Mouse (Mus musculus): ENCODE data around the gene Olfr1032. TPM values are rescaled to one million over a fixed set of nuclear protein-coding genes. Genes with fewer than 3 reads are reported as not detected.
"Not testable (repeated sequence)": the region's sequence is repeated elsewhere in the genome, so short reads cannot be mapped to it uniquely, and the experiment has no call there.

Olfr1032 gene
- not detected for total RNA-seq (2022)

GRCm38 (mm10) chr2:86005240-86005639 is at the start of gene Olfr1032:
TSS of gene Olfr1032 (plus strand) at chr2:86005540.
- DNase-seq (ENCODE audit: low spot score in 2 of 2): no peak

DNA sequence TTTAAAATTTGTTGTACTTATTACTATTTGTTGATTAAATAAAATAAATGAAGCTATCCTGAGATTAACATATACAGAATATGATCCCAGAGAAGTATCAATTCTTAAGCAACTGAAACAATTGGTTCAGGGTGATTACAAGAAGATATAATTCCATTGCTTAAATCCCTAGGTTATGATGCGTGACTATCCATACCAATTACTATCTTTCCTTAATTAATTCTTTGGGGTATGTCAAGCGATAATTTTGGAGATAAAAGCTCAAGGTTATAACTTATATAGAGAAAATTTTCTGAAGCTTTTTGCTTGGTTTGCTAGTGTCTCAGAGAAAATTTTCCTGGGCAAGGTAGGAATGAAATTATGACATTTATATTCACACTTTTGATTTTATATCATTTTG is 31.7 kb upstream of the Olfr1032 start, which contains the start of gene Olfr1029:
TSS of gene Olfr1029 (plus strand) at position 301 of the 400 bp plus-strand sequence.
- DNase-seq (ENCODE audit: low spot score in 2 of 2): no peak

DNA sequence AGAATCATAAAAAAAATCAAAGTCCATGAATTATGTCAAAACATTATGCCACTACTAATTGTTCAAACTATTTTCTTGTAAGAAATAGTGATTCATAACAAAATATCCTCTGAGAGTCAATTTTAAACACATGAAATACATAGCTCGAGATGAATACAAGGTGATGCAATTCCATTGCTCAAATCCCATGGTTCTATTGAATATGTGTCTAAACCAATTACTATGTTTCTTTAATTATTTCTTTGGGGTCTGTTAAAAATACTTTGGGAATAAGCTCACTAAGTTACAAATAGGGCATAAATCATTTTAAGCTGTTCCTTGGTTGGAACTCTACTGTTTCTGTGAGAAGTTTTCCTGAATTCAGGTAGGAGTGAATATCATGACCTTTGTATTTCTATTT is 26.4 kb upstream of the Olfr1032 start, which contains the start of gene Olfr1030:
TSS of gene Olfr1030 (plus strand) at position 301 of the 400 bp plus-strand sequence.
- DNase-seq (ENCODE audit: low spot score in 2 of 2): no peak

- DNase-seq (ENCODE audit: low spot score in 2 of 2): no peak
Observed at GRCm38 (mm10) chr2:85990004-85990403, 15.3 kb upstream of the Olfr1032 start, which contains the start of gene Olfr1031. TSS of gene Olfr1031 (plus strand) at chr2:85990304.

GRCm38 (mm10) chr2:86020406-86020805 is 15.1 kb downstream of the Olfr1032 start, which contains the start of gene Olfr1033:
TSS of gene Olfr1033 (plus strand) at chr2:86020633.
- DNase-seq (ENCODE audit: low spot score in 2 of 2): not testable (repeated sequence)

DNA sequence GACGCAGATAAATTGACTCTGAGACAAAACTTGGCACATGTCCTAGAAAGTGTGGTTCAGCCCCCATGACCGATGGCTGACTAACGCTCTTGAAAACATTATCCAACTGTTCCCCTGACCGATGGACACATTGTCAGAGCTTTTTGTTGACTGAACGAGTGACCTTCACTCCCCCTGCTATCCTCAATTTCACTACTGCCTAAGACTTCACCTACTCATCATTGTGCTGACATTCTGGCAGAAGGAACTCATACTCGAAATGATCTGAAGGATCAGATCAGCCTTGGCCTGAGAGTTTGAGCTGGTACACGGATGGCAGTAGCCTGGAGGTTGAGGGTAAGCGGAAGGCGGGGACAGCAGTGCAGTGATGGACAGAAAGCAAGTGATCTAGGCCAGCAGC is 16.2 kb downstream of the Olfr1032 start:
- not testable (repeated sequence) for DNase-seq (ENCODE audit: low spot score in 2 of 2)

DNA sequence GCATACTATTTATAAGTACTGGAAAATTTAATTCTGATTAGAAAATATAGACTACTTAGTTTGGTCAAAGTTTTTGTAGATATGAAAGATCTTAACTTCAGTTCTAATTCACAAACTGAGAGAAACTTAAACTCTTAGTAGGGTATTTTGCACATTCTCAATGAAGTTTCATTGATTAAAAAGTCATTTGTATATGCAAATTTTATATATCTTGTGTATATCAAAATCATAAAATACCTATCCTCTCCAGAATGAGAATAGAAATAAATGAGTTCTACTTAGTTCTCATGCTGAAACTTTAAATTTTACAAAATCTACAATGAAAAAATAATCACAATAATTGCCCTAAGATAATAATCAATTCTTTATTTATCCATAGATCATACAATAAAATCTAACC is 40.2 kb downstream of the Olfr1032 start, which contains the start of gene Olfr1034:
TSS of gene Olfr1034 (plus strand) at position 301 of the 400 bp plus-strand sequence.
- DNase-seq (ENCODE audit: low spot score in 2 of 2): no peak

GRCm38 (mm10) chr2:86050777-86051176 is 45.4 kb downstream of the Olfr1032 start:
- DNase-seq (ENCODE audit: low spot score in 2 of 2): not testable (repeated sequence)

Other genes starting within 250 kb of the Olfr1032 start
- gene Olfr1012, start 242.8 kb upstream of the Olfr1032 start, total RNA-seq (2022): not detected
- gene Olfr1013, start 238.4 kb upstream of the Olfr1032 start, total RNA-seq (2022): not detected
- gene Olfr1014, start 232.8 kb upstream of the Olfr1032 start, total RNA-seq (2022): not detected
- gene Olfr1015, start 223.5 kb upstream of the Olfr1032 start, total RNA-seq (2022): not detected
- not detected for gene Olfr1016, start 203.0 kb upstream of the Olfr1032 start, total RNA-seq (2022)
- not detected for gene Olfr1018, start 187.1 kb upstream of the Olfr1032 start, total RNA-seq (2022)
- not detected for gene Olfr1019, start 160.1 kb upstream of the Olfr1032 start, total RNA-seq (2022)
- gene Olfr1020, start 158.5 kb upstream of the Olfr1032 start, total RNA-seq (2022): not detected
- gene Olfr1022, start 136.9 kb upstream of the Olfr1032 start, total RNA-seq (2022): not detected
- gene Olfr1023, start 119.9 kb upstream of the Olfr1032 start, total RNA-seq (2022): not detected
- gene Olfr1024, start 100.5 kb upstream of the Olfr1032 start, total RNA-seq (2022): not detected
- not detected for gene Olfr1025-ps1, start 90.3 kb upstream of the Olfr1032 start, total RNA-seq (2022)
- gene Olfr1026, start 84.0 kb upstream of the Olfr1032 start, total RNA-seq (2022): not detected
- under 1 TPM in 2 of 4 experiments, not detected in 2; 0.09 to 0.11 TPM for gene Olfr1028, start 55.1 kb upstream of the Olfr1032 start, total RNA-seq (2022)
- under 1 TPM in 1 of 4 experiments, not detected in 3; 0.18 TPM for gene Olfr1029, start 31.6 kb upstream of the Olfr1032 start, total RNA-seq (2022)
- gene Olfr1030, start 26.3 kb upstream of the Olfr1032 start, total RNA-seq (2022): not detected
- not detected for gene Olfr1031, start 15.2 kb upstream of the Olfr1032 start, total RNA-seq (2022)
- not detected for gene Olfr1033, start 15.1 kb downstream of the Olfr1032 start, total RNA-seq (2022)
- gene Olfr1034, start 40.3 kb downstream of the Olfr1032 start, total RNA-seq (2022): not detected
- gene Olfr1036, start 68.5 kb downstream of the Olfr1032 start, total RNA-seq (2022): not detected
- gene Olfr1037, start 81.8 kb downstream of the Olfr1032 start, total RNA-seq (2022): not detected
- gene Olfr1039, start 130.4 kb downstream of the Olfr1032 start, total RNA-seq (2022): not detected
- gene Olfr1040, start 141.2 kb downstream of the Olfr1032 start, total RNA-seq (2022): not detected
- gene Olfr1042, start 156.3 kb downstream of the Olfr1032 start, total RNA-seq (2022): not detected
- not detected for gene Olfr1043, start 162.0 kb downstream of the Olfr1032 start, total RNA-seq (2022)
- not detected for gene Olfr1044, start 172.3 kb downstream of the Olfr1032 start, total RNA-seq (2022)
- not detected for gene Olfr52, start 180.1 kb downstream of the Olfr1032 start, total RNA-seq (2022)
- not detected for gene Olfr1045, start 197.5 kb downstream of the Olfr1032 start, total RNA-seq (2022)
- gene Olfr1046, start 213.8 kb downstream of the Olfr1032 start, total RNA-seq (2022): not detected
- not detected for gene Olfr1047, start 225.9 kb downstream of the Olfr1032 start, total RNA-seq (2022)
- not detected for gene Olfr1048, start 234.7 kb downstream of the Olfr1032 start, total RNA-seq (2022)